Mouse (Mus musculus): ENCODE measurements around the gene Cyp2ab1. TPM values are rescaled to one million over a fixed set of nuclear protein-coding genes. Genes with fewer than 3 reads are reported as not detected.
A peak's percentile ranks its signal among the peaks of the same experiment; 100 is the strongest.

Gene Cyp2ab1
- total and polyA plus RNA-seq, 3 experiments: not detected

DNA sequence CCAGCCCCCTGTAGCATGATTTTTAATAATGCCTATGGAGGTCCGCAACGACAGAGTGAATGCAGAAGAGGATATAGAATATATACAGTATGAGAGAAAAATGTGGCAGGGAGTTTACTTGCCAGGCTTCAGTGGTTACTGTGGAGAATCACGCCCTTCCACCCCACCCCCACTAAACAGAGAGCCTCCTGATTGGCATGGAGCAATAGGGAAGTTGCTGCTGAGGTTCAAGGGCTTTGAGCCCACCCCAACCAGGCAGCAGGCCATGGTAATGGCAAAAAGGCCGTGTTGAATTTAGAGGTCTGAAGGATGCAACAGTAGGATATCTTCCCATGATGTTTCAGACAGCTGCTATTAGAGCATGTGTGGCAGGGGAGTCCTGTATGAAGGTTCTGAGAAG lies 53.9 kb downstream of the Cyp2ab1 start:
- H3K36me3 ChIP-seq (replicated peaks in 1 of 2; ENCODE audit: control insufficient read depth in 1 of 2, insufficient read depth in 1 of 2, low read length in 1 of 2): no peaks in the 10 kb centered on the region
- no peaks in the 10 kb centered on the region for H3K27me3 ChIP-seq (replicated peaks)
- no peaks in the 10 kb centered on the region for H3K9me3 ChIP-seq (replicated peaks; ENCODE audit: low read length)
- H3K4me2 ChIP-seq (ENCODE audit: insufficient read depth, low read depth, poor library complexity, severe bottlenecking): no peak overlapping the region
- peaks cover 0 to 17% of the 10 kb centered on the region in 2 experiments; a peak in 2 of 4 replicates for H3K4me1 ChIP-seq (ENCODE audit: control insufficient read depth in 1 of 2, insufficient read depth in 2 of 2)
- in situ Hi-C loops (cut with MboI; ENCODE audit: low pct_ligation_motif_present, low pct_unique_long_range_greater_than_20kb, low sequenced_read_pairs) (no loop called here), dilution Hi-C loops (cut with MboI; ENCODE audit: extremely low pct_ligation_motif_present, extremely low pct_unique_long_range_greater_than_20kb, low sequenced_read_pairs) (no loop called here)
- H3K27ac ChIP-seq (ENCODE audit: insufficient read depth, low read depth): no peak overlapping the region
- no peak overlapping the region for H3K9ac ChIP-seq (ENCODE audit: insufficient read depth, low read depth)
- TF ChIP-seq SMC3 (IDR thresholded peaks at IDR 0.05; ENCODE audit: low read depth, low read length): no peak
- no peak for TF ChIP-seq ETS1 (conservative IDR thresholded peaks at IDR 0.05; ENCODE audit: low read depth, low read length)
- no peak for TF ChIP-seq MYC (IDR thresholded peaks at IDR 0.05; ENCODE audit: low read depth, low read length)
- no peak for TF ChIP-seq ZNF384 (IDR thresholded peaks at IDR 0.05; ENCODE audit: low read depth, low read length)
- no peak for TF ChIP-seq TCF12 (IDR thresholded peaks at IDR 0.05; ENCODE audit: low read depth, low read length)
- TF ChIP-seq RCOR1 (conservative IDR thresholded peaks at IDR 0.05; ENCODE audit: low read depth, low read length): no peak
- TF ChIP-seq CHD1 (IDR thresholded peaks at IDR 0.05; ENCODE audit: low read depth, low read length): no peak
- TF ChIP-seq CHD2 (IDR thresholded peaks at IDR 0.05; ENCODE audit: low read length): no peak
- TF ChIP-seq EP300 (IDR thresholded peaks at IDR 0.05; ENCODE audit: low read length): no peak
- no peak for TF ChIP-seq USF1 (IDR thresholded peaks at IDR 0.05; ENCODE audit: low read depth, low read length)
- no peak for TF ChIP-seq CTCF (conservative IDR thresholded peaks at IDR 0.05 in 1 of 2, IDR thresholded peaks at IDR 0.05 in 1 of 2; ENCODE audit: low read depth in 2 of 2, low read length in 2 of 2)
- TF ChIP-seq MAX (IDR thresholded peaks at IDR 0.05; ENCODE audit: low read length): no peak
- no peak for TF ChIP-seq ELF1 (IDR thresholded peaks at IDR 0.05; ENCODE audit: low read depth, low read length)
- no peak for TF ChIP-seq NRF1 (IDR thresholded peaks at IDR 0.05; ENCODE audit: low read depth, low read length)
- no peak for TF ChIP-seq RAD21 (IDR thresholded peaks at IDR 0.05; ENCODE audit: low read depth, low read length)
- no peak for DNase-seq (ENCODE audit: extremely low read depth)
- no peaks in the 10 kb centered on the region for H3K79me2 ChIP-seq (replicated peaks; ENCODE audit: control insufficient read depth, extremely low read depth, insufficient read depth, poor library complexity, severe bottlenecking)
- H3K4me3 ChIP-seq (replicated peaks in 1 of 3; ENCODE audit: low read depth in 2 of 3, low read length in 2 of 3, poor library complexity in 1 of 3): no peak overlapping the region

DNA sequence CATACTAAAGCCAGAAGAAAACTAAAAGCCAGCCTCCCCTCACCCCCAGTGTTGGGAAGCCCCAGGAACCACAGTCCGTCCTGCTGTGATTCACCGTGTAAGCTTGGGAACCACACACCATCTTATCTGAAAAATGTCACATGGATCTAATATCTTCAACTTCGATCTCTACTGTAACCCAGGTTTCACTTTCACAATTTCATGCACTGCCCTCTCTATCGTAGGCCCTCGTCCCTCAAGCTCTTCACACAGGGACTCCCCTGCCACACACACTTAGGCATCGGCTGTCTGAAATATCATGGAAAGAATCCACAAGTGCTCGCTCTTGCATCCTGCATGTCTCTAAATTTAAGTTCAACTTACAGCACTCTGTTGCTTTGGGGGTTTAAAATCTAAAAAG lies 60.1 kb downstream of the Cyp2ab1 start:
- Histone ChIP-seq H3K27ac (ENCODE audit: insufficient read depth, low read depth) (no peak overlapping the region), H3K79me2 (replicated peaks; ENCODE audit: control insufficient read depth, extremely low read depth, insufficient read depth, poor library complexity, severe bottlenecking) (no peaks in the 10 kb centered on the region), H3K4me2 (ENCODE audit: insufficient read depth, low read depth, poor library complexity, severe bottlenecking) (peak overlapping the region; percentile 70), H3K9ac (ENCODE audit: insufficient read depth, low read depth) (no peak overlapping the region), H3K27me3 (replicated peaks) (no peaks in the 10 kb centered on the region), H3K4me1 (ENCODE audit: control insufficient read depth in 1 of 2, insufficient read depth in 2 of 2) (peaks cover 0 to 17% of the 10 kb centered on the region in 2 experiments; a peak in 2 of 4 replicates), H3K9me3 (replicated peaks; ENCODE audit: low read length) (no peaks in the 10 kb centered on the region), H3K36me3 (replicated peaks in 1 of 2; ENCODE audit: control insufficient read depth in 1 of 2, insufficient read depth in 1 of 2, low read length in 1 of 2) (no peaks in the 10 kb centered on the region), H3K4me3 (replicated peaks in 1 of 3; ENCODE audit: low read depth in 2 of 3, low read length in 2 of 3, poor library complexity in 1 of 3) (peak overlapping the region in 2 of 3 experiments; percentile 10 to 27)
- DNase-seq (ENCODE audit: extremely low read depth): no peak
- no peak for TF ChIP-seq CTCF (conservative IDR thresholded peaks at IDR 0.05 in 1 of 2, IDR thresholded peaks at IDR 0.05 in 1 of 2; ENCODE audit: low read depth in 2 of 2, low read length in 2 of 2)
- no peak for TF ChIP-seq SMC3 (IDR thresholded peaks at IDR 0.05; ENCODE audit: low read depth, low read length)
- TF ChIP-seq BHLHE40 (IDR thresholded peaks at IDR 0.05; ENCODE audit: low read depth, low read length): no peak
- no peak for TF ChIP-seq UBTF (IDR thresholded peaks at IDR 0.05; ENCODE audit: low read depth, low read length)
- TF ChIP-seq ZMIZ1 (IDR thresholded peaks at IDR 0.05; ENCODE audit: low read depth, low read length): no peak
- no peak for TF ChIP-seq CHD1 (IDR thresholded peaks at IDR 0.05; ENCODE audit: low read depth, low read length)
- TF ChIP-seq NRF1 (IDR thresholded peaks at IDR 0.05; ENCODE audit: low read depth, low read length): no peak
- no peak for TF ChIP-seq ELF1 (IDR thresholded peaks at IDR 0.05; ENCODE audit: low read depth, low read length)
- no peak for TF ChIP-seq POLR2A (IDR thresholded peaks at IDR 0.05; ENCODE audit: low read depth, low read length)
- no peak for TF ChIP-seq EP300 (IDR thresholded peaks at IDR 0.05; ENCODE audit: low read length)
- no peak for TF ChIP-seq PAX5 (IDR thresholded peaks at IDR 0.05; ENCODE audit: low read length)
- TF ChIP-seq MAZ (IDR thresholded peaks at IDR 0.05; ENCODE audit: low read depth, low read length): no peak
- no peak for TF ChIP-seq TCF12 (IDR thresholded peaks at IDR 0.05; ENCODE audit: low read depth, low read length)
- no peak for TF ChIP-seq MAFK (IDR thresholded peaks at IDR 0.05; ENCODE audit: insufficient replicate concordance, low read length)
- TF ChIP-seq POLR2AphosphoS2 (IDR thresholded peaks at IDR 0.05; ENCODE audit: low read depth, low read length): no peak
- no peak for TF ChIP-seq HCFC1 (IDR thresholded peaks at IDR 0.05; ENCODE audit: low read depth, low read length)
- no peak for TF ChIP-seq GABPA (IDR thresholded peaks at IDR 0.05; ENCODE audit: insufficient replicate concordance, low read depth, low read length)
- no peak for TF ChIP-seq SIN3A (IDR thresholded peaks at IDR 0.05; ENCODE audit: low read length)
- dilution Hi-C loops (cut with MboI; ENCODE audit: extremely low pct_ligation_motif_present, extremely low pct_unique_long_range_greater_than_20kb, low sequenced_read_pairs): no loop called here
- in situ Hi-C loops (cut with MboI; ENCODE audit: low pct_ligation_motif_present, low pct_unique_long_range_greater_than_20kb, low sequenced_read_pairs): no loop called here
